Mouse (Mus musculus) heart, postnatal 0 days (tissue): ENCODE measurements around the gene Pomt2.

Source experiments
- CTCF ChIP-seq: IDR thresholded peaks from 2 replicates; pipeline ENCODE4 v1.5.1; 2016; ENCODE audit warnings: antibody characterized with exemption, control low read depth, low read depth
- EP300 ChIP-seq: IDR thresholded peaks from 2 replicates; pipeline ENCODE4 v1.6.1; 2016; ENCODE audit warnings: antibody characterized with exemption, low read depth

- no peak for TF ChIP-seq CTCF
- no peak for TF ChIP-seq EP300
Observed at GRCm38 (mm10) chr12:87070520-87070919, 77.2 kb downstream of the Pomt2 start.
